Mouse (Mus musculus): ENCODE measurements around the gene Nr1i3.
A peak's percentile ranks its signal among the peaks of the same experiment; 100 is the strongest.
"Not testable (repeated sequence)": the region's sequence is repeated elsewhere in the genome, so short reads cannot be mapped to it uniquely, and the experiment has no call there.

Gene Nr1i3

DNA sequence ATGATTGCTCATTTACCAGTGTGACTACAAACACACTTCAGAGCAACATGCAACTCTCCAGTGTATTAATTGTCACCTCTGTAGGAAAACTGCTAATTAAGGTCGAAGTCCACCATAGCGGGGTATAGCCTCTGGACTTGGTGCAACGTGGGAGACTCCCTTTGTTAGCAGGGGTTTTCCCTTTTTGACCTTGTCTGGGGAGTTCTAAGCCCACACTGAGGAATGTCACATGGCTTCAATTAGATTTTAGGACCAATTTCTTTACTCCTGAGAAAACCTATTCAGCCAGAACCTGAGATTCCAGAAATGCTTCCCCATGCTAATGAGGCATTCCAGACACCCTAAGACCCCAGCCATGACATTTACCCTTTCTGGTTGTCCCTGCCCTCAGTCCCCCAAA is 16.4 kb downstream of the Nr1i3 start:
- no peak for DNase-seq (ENCODE audit: low read depth, low spot score)

DNA sequence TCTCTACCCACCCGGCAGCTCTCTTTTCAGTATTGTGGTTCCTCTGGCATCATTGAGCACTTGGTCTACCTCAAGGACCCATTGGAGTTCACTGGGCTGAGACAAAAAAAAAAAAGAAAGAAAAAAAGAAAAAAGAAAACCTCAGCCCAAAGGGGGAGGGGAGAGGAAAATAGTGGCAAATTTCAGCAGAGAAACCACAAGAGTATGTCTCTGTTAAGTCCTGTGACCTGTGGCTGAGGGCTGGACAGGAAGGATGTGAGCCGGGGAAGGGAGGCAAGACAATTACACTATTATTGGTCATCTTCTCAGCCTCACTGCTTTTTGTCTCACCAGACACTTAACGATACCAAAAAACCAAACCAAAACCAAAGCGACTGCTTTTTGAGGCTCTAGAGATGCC is 18.1 kb downstream of the Nr1i3 start:
- no peak for DNase-seq (ENCODE audit: low read depth, low spot score)

DNA sequence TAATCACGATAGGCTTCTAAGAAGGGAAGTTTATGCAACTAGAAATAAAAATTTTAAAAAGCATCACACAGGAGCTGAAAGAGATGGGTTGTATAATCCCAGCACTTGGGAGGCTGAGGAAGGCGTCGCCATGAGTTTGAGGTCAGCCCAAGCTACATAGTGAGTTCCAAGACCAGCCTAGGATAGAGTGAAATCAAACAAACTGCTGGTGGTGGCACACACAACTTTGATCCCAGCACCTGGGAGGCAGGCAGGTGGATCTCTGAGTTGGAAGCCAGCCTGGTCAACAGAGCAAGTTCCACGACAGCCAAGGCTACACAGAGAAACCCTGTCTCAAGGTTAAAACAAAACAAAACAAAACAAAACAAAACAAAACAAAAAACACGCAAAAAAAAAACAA is 18.6 kb downstream of the Nr1i3 start:
- DNase-seq (ENCODE audit: low read depth, low spot score), result no peak

DNA sequence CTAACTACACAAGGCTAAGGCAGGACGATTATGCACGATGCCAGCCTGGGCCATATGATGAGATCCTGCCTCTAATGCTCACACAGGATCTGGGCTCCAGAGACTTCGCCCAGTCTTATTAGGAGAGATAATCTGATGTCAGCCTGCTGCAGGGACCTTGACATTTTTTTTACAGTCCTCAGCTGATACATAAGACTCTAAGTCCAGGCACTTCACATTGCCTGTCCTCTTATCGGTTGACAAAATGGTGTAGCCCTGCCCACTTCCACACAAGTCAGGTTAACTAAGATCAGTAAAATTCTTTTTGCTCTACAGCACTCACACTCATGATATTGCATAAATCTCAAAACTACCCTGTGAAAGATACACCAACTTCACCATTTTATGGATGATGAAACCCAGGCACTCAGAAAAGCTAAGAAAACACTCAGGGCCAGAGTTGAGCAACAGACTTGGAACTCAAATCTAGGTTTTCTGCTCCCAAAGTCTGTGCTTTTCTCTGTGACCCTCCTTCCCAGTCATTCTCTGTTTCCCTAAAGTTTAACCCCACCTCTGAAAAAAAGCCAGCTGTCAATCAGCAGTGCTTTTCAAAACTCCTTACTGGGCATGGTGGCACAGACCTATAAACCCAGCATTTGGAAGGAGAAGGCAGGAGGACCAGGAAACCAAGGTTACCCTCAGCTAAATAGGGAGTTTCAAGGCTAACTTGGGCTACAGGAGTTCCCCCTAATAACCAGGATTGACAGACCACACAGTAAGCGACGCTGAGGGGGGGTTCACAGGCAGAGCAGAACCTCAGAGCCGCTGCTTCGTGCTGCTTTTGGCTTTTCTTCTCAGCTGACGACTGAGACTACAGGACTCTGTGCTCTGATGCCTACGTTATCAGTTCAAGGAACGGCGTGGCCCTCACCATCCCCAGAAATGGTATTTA is 19.3 kb downstream of the Nr1i3 start:
- DNase-seq (ENCODE audit: low read depth, low spot score), result no peak

DNA sequence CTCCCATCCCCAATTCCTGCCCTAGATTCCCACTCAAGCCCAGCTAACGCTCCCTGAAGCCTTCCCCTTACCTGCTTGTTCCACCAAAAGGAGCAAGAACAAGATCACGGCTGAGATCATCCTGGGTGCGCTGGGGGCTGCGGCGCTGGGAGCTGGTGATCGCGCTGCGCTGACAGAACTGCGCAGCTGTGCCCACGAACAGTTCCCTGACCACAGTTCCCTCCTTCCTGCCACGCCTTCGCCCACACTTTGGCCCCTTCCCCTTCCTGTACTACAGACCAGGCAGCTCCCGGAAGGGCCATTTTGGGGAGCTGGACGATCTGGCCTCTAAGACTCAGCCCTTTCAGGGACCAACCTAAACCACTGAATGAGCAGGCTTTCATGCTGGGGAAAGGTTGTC is 20.4 kb downstream of the Nr1i3 start, which contains the start of gene Fcer1g:
Gene Fcer1g (minus strand): TSS at position 240 of the 400 bp plus-strand sequence.
- no peak for DNase-seq (ENCODE audit: low read depth, low spot score)

DNA sequence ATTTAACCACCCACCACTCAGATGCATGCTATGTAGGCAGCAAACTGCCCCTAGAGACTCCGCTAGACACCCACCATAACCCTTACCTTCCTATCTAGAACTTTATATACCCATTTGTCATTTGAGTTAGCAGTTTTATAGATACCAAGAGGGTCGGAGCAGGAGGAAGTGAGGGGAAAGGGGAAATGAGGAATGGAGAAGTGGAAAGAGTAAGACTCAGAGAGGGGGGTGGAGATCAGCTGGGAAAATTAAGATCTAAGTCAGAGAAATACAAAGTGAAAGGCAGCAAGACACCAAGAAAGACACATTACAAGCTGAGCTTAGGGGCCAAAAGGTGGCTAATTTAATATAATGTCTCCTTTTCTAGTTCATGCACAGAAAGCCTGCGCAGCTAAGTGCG is 20.8 kb downstream of the Nr1i3 start:
- no peak for DNase-seq (ENCODE audit: low read depth, low spot score)

DNA sequence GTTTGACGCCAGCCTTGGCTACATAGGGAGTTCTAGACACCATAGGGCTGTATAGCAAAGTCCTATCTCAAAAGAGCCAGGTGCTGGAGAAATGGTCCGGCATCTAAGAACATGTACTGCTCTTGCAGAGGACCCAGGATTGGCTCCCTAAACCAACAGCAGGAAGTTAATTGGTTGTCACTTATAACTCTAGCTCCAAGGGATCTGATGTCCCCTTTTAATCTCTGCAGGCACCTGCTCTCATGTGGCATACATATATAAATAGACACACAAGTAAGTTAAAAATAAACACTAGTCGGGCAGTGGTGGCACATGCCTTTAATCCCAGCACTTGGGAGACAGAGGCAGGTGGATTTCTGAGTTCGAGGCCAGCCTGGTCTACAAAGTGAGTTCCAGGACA is 22.0 kb downstream of the Nr1i3 start:
- DNase-seq (ENCODE audit: low read depth, low spot score), result peak; percentile 73

DNA sequence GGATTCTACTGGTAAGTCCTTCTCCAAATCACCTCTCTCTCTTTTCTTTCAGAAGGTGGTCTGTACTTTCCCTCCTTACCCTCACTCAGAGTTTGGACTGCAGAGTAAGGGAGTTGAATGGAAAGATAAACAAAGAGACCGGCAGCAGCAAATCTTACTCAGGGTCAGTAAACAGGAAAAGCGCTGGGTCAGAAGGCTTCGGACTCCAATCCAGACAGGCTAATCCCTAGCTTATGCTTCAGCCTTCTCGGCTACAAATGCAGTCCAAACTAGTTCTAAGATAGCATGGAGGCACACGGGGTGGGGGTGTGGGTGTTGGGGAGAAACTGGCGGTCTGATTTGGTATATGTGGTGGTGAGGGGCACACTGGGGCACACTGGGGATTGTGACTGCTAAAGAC is 23.7 kb downstream of the Nr1i3 start:
- no peak for DNase-seq (ENCODE audit: low read depth, low spot score)

DNA sequence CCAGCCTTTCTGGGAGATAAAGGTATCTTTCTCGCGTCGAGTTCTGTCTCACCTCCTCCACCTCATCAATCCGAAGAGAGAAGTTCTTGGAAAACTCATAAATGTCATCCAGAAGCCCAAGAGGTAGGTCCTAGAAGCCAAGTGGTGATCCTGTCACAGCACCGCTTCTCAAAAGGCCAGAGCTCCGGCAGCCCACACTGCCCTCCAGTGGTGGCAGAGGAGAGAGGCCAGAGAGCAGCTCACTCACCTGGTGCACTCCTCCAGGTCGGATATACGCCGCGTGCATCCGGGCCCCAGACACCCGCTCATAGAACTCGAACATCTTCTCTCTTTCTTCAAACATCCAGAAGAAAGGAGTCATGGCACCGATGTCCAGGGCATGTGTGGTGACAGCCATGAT is 24.7 kb downstream of the Nr1i3 start:
- no peak for DNase-seq (ENCODE audit: low read depth, low spot score)

DNA sequence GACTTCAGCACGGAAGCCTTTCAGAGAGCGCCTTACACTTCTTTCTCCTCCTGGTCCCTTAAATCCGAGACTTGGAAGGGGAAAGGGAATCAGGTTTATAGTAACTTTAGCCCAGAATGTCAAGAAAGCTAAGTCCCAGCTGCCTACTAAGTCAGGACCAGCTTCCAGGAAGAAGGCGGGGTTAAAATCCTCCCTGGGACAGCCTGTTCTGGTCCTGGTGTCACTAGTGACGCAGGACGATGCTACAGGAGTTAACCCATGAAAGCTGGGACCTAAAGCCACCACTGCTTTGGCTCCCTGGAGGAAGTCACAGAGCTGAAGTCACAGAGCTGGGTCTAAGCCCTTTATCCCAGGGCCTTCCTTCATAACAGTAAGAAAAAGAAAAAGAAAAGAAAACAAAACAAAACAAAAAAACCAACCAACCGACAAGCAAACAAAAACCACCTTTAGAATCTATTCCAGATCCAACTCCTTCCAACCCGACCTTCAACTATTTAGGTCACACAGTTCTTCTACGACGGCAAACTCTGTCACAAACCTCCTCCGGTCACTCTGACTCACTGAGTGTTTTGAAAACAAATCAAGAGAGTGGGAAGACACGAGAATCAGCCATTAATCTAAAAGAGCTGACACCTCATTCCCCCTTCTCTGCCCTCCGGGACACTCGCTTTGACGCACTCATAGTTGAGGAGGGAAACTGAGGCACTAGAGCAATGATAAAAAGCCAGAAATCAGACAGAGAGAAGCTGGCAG is 26.4 kb downstream of the Nr1i3 start:
- peak; percentile 86 for DNase-seq (ENCODE audit: low read depth, low spot score)

DNA sequence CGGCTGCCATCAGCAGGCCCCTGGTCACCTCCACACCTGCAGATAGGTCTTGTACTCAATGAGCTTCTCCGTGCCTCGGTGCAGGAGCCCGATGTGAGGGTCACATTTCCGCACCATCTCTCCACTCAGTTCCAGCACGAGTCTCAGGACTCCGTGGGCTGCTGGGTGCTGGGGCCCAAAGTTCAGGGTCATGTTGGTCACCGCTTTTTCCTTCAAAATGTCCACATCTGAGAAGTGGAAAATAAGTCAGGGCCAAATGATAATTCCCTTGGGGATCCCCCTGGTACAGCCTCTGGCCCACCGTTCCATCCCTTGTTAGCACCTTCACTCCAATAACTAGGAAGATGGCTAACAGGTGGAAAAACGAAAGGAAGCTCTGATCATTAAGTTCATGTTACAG is 27.1 kb downstream of the Nr1i3 start:
- DNase-seq (ENCODE audit: low read depth, low spot score), result no peak

DNA sequence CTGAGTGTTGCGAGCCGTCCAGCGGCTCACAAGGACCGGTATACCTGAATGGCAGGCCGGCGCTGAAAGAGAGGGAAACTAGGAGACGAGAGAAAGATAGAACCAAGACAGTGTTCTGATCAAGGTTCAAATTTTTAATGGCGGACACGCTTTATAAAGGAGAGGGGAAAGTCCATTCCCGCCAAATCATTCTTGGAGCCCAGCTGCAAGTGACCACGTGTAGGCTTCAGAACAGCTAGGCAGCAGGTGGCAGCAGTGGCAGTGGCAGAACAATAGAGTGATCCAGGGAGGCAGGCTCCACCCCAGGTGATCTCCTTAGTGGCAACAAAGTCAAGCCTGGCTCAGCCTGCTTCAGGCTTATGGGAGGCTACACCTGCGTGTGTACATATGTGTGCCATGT is 28.2 kb downstream of the Nr1i3 start:
- DNase-seq (ENCODE audit: low read depth, low spot score), result not testable (repeated sequence)

DNA sequence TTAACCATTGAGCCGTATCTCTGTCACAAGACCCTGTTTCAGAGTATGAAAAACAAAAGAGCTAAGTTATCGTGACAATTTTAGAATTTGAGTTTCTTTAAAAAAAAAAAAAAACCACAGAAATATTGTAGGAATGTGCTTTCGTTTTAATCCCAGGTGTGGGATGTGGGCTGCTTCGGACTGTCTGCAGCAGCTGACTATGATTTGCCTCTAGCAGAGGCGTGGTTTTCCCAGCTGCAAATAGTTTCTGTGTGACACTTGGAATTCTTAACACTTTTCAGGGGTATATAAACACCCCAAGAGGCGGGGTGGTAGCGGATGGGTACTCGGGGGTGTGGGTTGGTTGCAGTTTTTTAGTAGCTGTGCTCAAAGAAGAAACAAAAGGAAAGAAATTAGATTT is 31.6 kb downstream of the Nr1i3 start:
- no peak for DNase-seq (ENCODE audit: low read depth, low spot score)

DNA sequence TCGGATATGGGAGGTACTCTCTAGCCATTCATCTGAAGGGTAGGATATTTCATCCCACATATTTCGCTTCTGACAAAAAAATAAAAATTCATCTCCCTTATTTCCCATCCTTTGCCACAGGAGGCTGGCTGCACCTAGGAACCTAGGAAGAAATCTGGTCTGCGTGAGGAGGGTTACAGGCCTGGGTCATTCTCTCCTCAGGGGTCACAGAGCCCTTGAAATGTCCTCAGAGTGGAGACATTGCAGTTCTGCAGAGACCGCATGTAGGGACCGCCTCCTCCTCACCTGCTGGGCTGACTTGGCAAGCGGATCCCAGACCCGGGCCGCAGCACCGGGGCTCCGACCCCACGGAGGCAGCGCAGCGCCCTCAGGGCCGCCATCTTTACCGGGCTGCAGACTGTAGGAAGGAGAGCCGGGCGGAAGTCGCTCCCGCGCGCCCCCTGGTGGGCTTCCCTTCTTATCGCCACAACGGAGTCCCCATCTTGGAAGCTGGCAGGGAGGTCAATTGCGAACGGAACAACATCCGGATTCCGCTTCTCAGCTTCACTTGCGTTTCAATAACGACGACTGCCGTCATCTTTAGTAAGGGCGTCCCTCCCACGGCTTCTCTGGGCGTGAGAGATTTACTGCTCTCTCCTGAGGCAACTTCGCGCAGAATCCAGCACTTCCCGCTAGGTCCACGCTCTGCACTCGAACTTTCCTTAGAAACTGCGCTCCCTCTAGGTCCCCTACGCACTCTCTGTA is 33.1 kb downstream of the Nr1i3 start:
- peak; percentile 99 for DNase-seq (ENCODE audit: low read depth, low spot score)

DNA sequence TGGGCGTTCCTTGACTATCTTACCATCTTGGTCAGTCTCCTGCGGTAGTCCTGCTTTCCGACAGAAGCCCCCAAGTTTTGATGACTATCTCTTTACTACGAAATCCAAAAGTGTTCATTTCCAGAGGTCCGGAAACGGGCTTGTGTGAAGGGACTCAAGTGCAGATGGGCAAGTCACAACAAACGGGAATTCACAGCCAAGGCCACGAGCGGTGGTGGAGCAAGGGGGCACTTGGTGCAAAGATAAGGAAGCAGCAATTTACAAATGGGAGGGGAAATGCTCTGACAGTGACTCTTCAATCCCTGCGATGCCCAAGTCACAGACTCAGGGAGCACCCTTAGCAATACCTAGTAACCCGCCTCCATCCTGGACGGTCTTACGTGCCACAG is 33.7 kb downstream of the Nr1i3 start:
- no peak for DNase-seq (ENCODE audit: low read depth, low spot score)

DNA sequence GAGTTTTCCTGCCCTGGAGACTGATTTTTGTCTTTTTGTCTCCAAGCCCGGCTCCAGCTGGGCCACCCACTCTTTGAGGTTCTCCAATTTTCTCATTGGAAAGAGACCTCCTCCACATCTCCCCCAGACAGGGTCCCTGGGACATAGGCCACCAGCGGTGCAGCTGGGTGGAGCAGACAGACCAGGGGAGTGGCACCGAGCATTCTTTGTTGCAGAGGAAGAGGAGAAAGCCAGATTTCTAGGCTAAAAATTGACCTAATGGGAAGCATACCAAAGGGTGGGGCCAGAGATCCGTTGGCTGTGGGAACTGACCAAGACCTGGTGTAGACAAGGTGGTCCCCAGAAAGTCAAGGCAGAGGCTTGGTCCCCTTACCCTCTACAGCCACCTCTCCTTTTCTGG is 34.1 kb downstream of the Nr1i3 start:
- DNase-seq (ENCODE audit: low read depth, low spot score), result no peak

DNA sequence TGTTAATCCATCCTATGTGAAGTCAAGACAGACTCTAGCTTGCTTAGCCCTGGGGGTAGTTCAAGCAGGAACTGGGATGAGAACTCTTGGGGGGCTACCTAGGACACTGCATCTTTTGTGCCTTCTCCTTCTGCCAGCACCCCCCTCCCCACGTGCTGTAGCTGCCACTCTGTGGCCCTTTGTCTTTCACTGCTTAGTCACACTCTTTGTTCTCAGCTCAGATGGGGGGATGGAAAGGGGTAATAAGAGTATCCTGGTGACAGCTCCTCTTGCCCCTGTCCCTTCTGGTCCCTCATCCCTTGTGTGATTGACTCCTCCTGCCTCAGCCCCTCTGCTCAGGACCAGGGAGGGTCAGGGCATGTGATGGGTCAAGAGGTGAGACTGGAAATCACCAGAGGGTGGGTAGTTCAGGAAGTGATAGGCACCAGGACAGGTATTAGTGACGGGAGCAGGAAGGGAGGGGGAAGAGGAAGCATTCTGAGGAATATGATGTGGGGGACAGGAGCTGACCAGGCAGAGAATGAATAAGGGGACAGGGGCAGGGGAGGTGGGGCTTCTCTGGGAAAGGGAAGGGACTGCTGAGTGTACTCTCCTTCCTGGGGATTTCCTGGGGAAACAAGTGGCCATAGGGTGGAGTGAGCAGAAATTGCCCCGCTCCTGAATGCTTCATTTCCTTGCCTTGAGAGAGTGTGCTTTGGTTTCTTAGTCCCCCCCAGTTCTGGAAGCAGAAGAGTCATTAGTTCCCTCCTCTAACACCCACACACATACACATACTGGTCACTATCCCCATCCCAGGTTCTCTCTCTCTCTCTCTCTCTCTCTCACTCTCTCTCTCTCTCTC is 34.8 kb downstream of the Nr1i3 start:
- DNase-seq (ENCODE audit: low read depth, low spot score), result no peak

DNA sequence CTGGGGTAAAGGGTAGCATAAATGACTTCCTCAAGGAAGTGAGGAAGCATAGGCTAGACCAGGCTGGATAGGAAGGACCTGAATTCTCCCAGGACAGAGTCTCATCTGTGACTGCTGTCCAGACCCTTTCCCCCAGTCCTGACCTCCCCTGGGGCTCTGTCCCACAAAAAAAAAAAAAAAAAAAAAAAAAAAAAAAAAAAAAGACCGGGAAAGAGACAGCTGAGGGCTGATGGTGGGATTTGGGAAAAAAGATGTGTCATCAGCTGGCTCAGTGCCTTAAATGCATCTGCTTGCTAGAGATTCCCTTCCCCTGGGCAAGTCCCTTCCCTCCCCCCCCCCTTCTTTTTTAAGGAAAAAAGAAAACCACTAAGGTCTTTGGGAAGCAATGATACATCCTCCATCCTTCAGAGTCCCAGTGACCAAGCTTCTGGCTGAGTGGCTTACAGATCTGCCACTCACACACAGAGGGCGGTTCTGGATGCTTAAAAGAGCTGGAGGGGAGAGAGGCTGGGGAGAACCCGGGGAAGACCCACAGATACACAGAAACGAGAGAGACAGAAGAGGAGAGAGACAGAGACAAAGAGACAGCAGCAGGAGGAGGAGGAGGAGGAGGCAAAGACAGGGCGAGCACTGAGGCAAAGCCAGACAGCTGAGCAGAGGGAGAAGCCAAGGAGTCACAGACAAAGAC is 36.3 kb downstream of the Nr1i3 start, which contains the start of gene Adamts4:
Gene Adamts4 (plus strand): TSS at position 509 of the 688 bp plus-strand sequence.
- no peak for DNase-seq (ENCODE audit: low read depth, low spot score)

DNA sequence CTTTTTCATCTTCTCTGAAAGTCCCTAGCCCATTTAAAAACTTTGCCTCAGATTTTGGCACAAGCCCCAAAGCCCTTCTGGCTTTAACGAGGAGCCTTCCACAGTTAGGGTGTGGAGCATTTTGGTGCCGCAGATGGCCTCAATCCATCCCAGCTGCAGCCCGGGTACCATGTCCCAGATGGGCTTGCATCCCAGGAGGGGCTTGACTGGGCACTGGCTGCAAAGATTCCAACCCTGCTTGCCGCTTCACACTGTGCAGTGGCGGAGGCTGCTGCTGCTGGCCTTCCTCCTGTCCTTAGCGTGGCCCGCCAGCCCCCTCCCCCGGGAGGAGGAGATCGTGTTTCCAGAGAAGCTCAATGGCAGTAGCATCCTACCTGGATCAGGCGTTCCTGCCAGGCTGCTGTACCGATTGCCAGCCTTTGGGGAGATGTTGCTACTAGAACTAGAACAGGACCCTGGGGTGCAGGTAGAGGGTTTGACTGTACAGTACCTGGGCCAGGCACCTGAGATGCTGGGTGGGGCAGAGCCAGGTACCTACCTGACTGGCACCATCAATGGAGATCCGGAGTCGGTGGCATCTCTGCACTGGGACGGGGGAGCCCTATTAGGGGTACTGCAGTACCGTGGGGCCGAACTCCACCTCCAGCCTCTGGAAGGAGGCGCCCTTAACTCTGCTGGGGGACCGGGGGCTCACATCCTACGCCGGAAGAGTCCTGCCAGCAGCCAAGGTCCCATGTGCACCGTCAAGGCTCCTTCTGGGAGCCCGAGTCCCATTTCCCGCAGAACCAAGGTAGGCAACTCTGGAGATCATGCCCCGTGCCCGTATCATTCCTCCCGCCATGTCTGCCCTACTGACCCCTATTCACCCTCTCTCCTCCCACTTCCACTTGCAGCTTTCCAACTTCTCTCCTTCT is 37.2 kb downstream of the Nr1i3 start, which contains the start of gene Ndufs2:
Gene Ndufs2 (minus strand): TSS at position 709 of the 914 bp plus-strand sequence.
- DNase-seq (ENCODE audit: low read depth, low spot score), result no peak

Measured in skeletal muscle tissue, adult 2 months (tissue).